Mouse (Mus musculus): Measurements from ENCODE around the gene Amz2. TPM values are rescaled to one million over a fixed set of nuclear protein-coding genes. Genes with fewer than 3 reads are reported as not detected.

The Amz2 gene
- total and polyA plus RNA-seq, 3 experiments, result 50.2 to 57.5 (median 52.4) TPM

- peak; percentile 63 for TF ChIP-seq CTCF (IDR thresholded peaks at IDR 0.05)
- TF ChIP-seq EP300 (IDR thresholded peaks at IDR 0.05; ENCODE audit: insufficient read depth, low read depth, low read length), result no peak; the same call in 1 of the 2 replicates
Measured at GRCm38 (mm10) chr11:109439829-109440340, 14.1 kb downstream of the Amz2 start.

GRCm38 (mm10) chr11:109440641-109441040 lies 14.9 kb downstream of the Amz2 start:
- no peak for DNase-seq
- Histone ChIP-seq H3K27me3 (ENCODE audit: control insufficient read depth, insufficient read depth, low read length) (no peaks in the 10 kb centered on the region), H3K4me3 (peak overlapping the region; percentile 70), H3K79me2 (replicated peaks; ENCODE audit: control insufficient read depth, insufficient read depth, low read length) (peaks cover 1% of the 10 kb centered on the region; the same call in 1 of the 2 replicates), H3K27ac (peak overlapping the region; percentile 68; the same call in 1 of the 2 replicates), H3K4me1 (ENCODE audit: control insufficient read depth, insufficient read depth, low read length) (peaks cover 1% of the 10 kb centered on the region), H3K9ac (ENCODE audit: low read depth, low read length) (no peak overlapping the region), H3K36me3 (ENCODE audit: control insufficient read depth, insufficient read depth, low read length) (no peaks in the 10 kb centered on the region)
- intact Hi-C loops (cut with DNase I), result loop anchor here (1.0 to 2.0 kb wide), 2 partner anchors 109 to 196 kb away; no protein-coding TSS in a partner anchor
- 52% methylated on average over 4 of the region's 4 CpGs for WGBS
- TF ChIP-seq EP300 (IDR thresholded peaks at IDR 0.05; ENCODE audit: insufficient read depth, low read depth, low read length) (no peak), CTCF (IDR thresholded peaks at IDR 0.05) (no peak), POLR2A (IDR thresholded peaks at IDR 0.05; ENCODE audit: insufficient read depth, low read depth, low read length) (no peak)

More at GRCm38 (mm10) chr11:109439829-109440340, 14.1 kb downstream of the Amz2 start:
- Histone ChIP-seq H3K4me1 (ENCODE audit: control insufficient read depth, insufficient read depth, low read length) (peaks cover 1% of the 10 kb centered on the region), H3K27ac (peak overlapping the region; percentile 68), H3K79me2 (replicated peaks; ENCODE audit: control insufficient read depth, insufficient read depth, low read length) (no peaks in the 10 kb centered on the region), H3K4me3 (peak overlapping the region; percentile 70), H3K27me3 (ENCODE audit: control insufficient read depth, insufficient read depth, low read length) (no peaks in the 10 kb centered on the region), H3K9ac (ENCODE audit: low read depth, low read length) (peak overlapping the region; percentile 78), H3K36me3 (ENCODE audit: control insufficient read depth, insufficient read depth, low read length) (no peaks in the 10 kb centered on the region)
- intact Hi-C loops (cut with DNase I), result loop anchor here (1.0 to 2.0 kb wide), 2 partner anchors 109 to 195 kb away; no protein-coding TSS in a partner anchor
- DNase-seq, result peak; percentile 86 to 89
- under 1% methylated on average over 32 of the region's 32 CpGs for WGBS

DNA sequence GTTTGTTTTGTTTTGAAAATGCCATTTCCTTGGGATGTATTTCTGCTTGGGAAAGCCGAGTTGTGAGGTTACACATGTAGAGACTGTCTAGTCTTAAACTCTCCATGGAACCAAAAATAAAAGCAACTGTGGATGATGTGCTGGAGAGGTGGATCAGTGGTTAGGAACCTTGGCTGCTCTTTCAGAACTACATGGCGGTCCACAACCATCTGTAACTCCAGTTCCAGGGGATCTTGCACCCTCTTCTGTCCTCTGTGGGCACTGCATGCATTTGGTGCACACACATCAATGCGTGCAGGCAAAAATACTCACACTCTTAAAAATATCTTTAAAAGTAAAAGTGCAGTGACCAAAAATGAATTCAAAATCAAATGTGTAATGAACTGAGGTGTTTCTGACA lies 15.4 kb downstream of the Amz2 start:
- Histone ChIP-seq H3K4me1 (ENCODE audit: control insufficient read depth, insufficient read depth, low read length) (peaks cover 1% of the 10 kb centered on the region), H3K27ac (no peak overlapping the region), H3K36me3 (ENCODE audit: control insufficient read depth, insufficient read depth, low read length) (no peaks in the 10 kb centered on the region), H3K27me3 (ENCODE audit: control insufficient read depth, insufficient read depth, low read length) (no peaks in the 10 kb centered on the region), H3K79me2 (replicated peaks; ENCODE audit: control insufficient read depth, insufficient read depth, low read length) (peaks cover 1% of the 10 kb centered on the region; the same call in 1 of the 2 replicates), H3K4me3 (no peak overlapping the region), H3K9ac (ENCODE audit: low read depth, low read length) (no peak overlapping the region)
- intact Hi-C loops (cut with DNase I), result loop anchor here (2.0 kb wide), 1 partner anchor 196 kb away; no protein-coding TSS in a partner anchor
- DNase-seq, result peak; percentile 24 to 41
- no peak for TF ChIP-seq POLR2A (IDR thresholded peaks at IDR 0.05; ENCODE audit: insufficient read depth, low read depth, low read length)
- TF ChIP-seq EP300 (IDR thresholded peaks at IDR 0.05; ENCODE audit: insufficient read depth, low read depth, low read length), result 0 out of 2 replicates have a peak, but pooled peaks have one; percentile 35
- TF ChIP-seq CTCF (IDR thresholded peaks at IDR 0.05), result peak; percentile 68
- 67% methylated on average over 3 of the region's 3 CpGs for WGBS

DNA sequence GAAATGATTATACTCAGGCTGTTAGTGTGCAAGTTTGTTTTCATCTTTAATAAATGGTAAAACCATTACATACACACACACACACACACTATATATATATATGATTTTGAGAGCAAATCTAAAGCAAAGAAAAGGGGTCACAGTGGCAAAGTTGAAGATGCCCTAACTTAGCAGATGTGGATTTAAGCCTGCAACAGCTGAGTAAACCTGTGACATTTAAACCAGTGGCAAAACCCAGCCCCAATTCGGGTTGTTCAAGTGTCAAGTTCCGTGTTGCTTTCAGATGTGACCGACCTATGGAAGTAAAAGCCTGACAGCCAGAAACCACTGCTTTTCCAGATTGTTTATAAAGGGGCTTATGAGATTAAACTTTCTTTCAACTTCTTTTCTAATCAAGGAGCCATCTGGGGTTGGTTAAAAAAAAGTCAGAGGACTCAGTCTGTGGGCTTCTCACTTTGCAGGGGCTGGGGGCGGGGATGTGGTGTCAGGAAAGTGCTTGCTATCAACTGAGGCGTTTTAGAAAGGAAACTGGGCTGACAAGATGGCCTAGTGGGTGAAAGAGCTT lies 16.5 kb downstream of the Amz2 start:
- Histone ChIP-seq H3K27me3 (ENCODE audit: control insufficient read depth, insufficient read depth, low read length) (no peaks in the 10 kb centered on the region), H3K4me3 (no peak overlapping the region), H3K36me3 (ENCODE audit: control insufficient read depth, insufficient read depth, low read length) (no peaks in the 10 kb centered on the region), H3K9ac (ENCODE audit: low read depth, low read length) (no peak overlapping the region), H3K27ac (no peak overlapping the region), H3K4me1 (ENCODE audit: control insufficient read depth, insufficient read depth, low read length) (peaks cover 1% of the 10 kb centered on the region), H3K79me2 (replicated peaks; ENCODE audit: control insufficient read depth, insufficient read depth, low read length) (peaks cover 1% of the 10 kb centered on the region; the same call in 1 of the 2 replicates)
- TF ChIP-seq POLR2A (IDR thresholded peaks at IDR 0.05; ENCODE audit: insufficient read depth, low read depth, low read length) (no peak), CTCF (IDR thresholded peaks at IDR 0.05) (no peak), EP300 (IDR thresholded peaks at IDR 0.05; ENCODE audit: insufficient read depth, low read depth, low read length) (no peak)
- intact Hi-C loops (cut with DNase I), result no loop called here
- DNase-seq, result no peak
- WGBS, result 72% methylated on average over 5 of the region's 5 CpGs

GRCm38 (mm10) chr11:109443468-109444263 lies 17.9 kb downstream of the Amz2 start:
- 93% methylated on average over 8 of the region's 8 CpGs for WGBS
- no peaks in the 10 kb centered on the region for H3K27me3 ChIP-seq (ENCODE audit: control insufficient read depth, insufficient read depth, low read length)
- peaks cover 1% of the 10 kb centered on the region for H3K4me1 ChIP-seq (ENCODE audit: control insufficient read depth, insufficient read depth, low read length)
- H3K4me3 ChIP-seq, result no peak overlapping the region
- TF ChIP-seq CTCF (IDR thresholded peaks at IDR 0.05), result peak; percentile 38
- no peak for TF ChIP-seq EP300 (IDR thresholded peaks at IDR 0.05; ENCODE audit: insufficient read depth, low read depth, low read length)
- no peak for TF ChIP-seq POLR2A (IDR thresholded peaks at IDR 0.05; ENCODE audit: insufficient read depth, low read depth, low read length)
- no peak overlapping the region for H3K27ac ChIP-seq
- peaks cover 1% of the 10 kb centered on the region; the same call in 1 of the 2 replicates for H3K79me2 ChIP-seq (replicated peaks; ENCODE audit: control insufficient read depth, insufficient read depth, low read length)
- no peak for DNase-seq
- H3K36me3 ChIP-seq (ENCODE audit: control insufficient read depth, insufficient read depth, low read length), result no peaks in the 10 kb centered on the region
- H3K9ac ChIP-seq (ENCODE audit: low read depth, low read length), result no peak overlapping the region
- intact Hi-C loops (cut with DNase I), result loop anchor here (2.0 kb wide), 1 partner anchor 417 kb away; no protein-coding TSS in a partner anchor

Data from heart, adult 2 months (tissue).